Mouse (Mus musculus): ENCODE measurements around the gene Dnajc27. TPM values are rescaled to one million over a fixed set of nuclear protein-coding genes. Genes with fewer than 3 reads are reported as not detected.

Gene Dnajc27
- 5.8 TPM for polyA plus RNA-seq (2014; fragmentation: Illumina TruSeq; extraction: RNeasy Lipid Tissue Mini Kit (QIAGEN cat#74804))

GRCm38 (mm10) chr12:4082132-4083001, at the start of gene Dnajc27:
Gene Dnajc27, plus strand, starts transcription at chr12:4082583.

GRCm38 (mm10) chr12:4038061-4039041, 44.0 kb upstream of the Dnajc27 start, which contains the start of gene Efr3b:
Gene Efr3b, minus strand, starts transcription at chr12:4038915.

GRCm38 (mm10) chr12:4132941-4133846, 50.8 kb downstream of the Dnajc27 start, which contains the start of gene Adcy3:
Gene Adcy3, plus strand, starts transcription at chr12:4133103.

Other genes with a start within 250 kb of the Dnajc27 start
- gene Pomc, start 127.6 kb upstream of the Dnajc27 start, polyA plus RNA-seq (2014; fragmentation: Illumina TruSeq; extraction: RNeasy Lipid Tissue Mini Kit (QIAGEN cat#74804)): not detected
- gene Efr3b, start 43.7 kb upstream of the Dnajc27 start, polyA plus RNA-seq (2014; fragmentation: Illumina TruSeq; extraction: RNeasy Lipid Tissue Mini Kit (QIAGEN cat#74804)): 5.0 TPM
- gene Adcy3, start 50.5 kb downstream of the Dnajc27 start, polyA plus RNA-seq (2014; fragmentation: Illumina TruSeq; extraction: RNeasy Lipid Tissue Mini Kit (QIAGEN cat#74804)): 2.6 TPM
- 3.5 TPM for gene Ptrhd1, start 151.4 kb downstream of the Dnajc27 start, polyA plus RNA-seq (2014; fragmentation: Illumina TruSeq; extraction: RNeasy Lipid Tissue Mini Kit (QIAGEN cat#74804))
- gene Cenpo, start 151.7 kb downstream of the Dnajc27 start, polyA plus RNA-seq (2014; fragmentation: Illumina TruSeq; extraction: RNeasy Lipid Tissue Mini Kit (QIAGEN cat#74804)): 11.3 TPM

Data from ovary, adult 10 weeks (tissue).